Mouse (Mus musculus) brain, embryonic 14.5 days (tissue): ENCODE data around the gene Acr.

Experiments used
- CTCF ChIP-seq: fragments of 200-500 bp; IDR thresholded peaks from 2 replicates; pipeline ENCODE4 v1.5.1; 2012; ENCODE audit warnings: inconsistent platforms, mild to moderate bottlenecking, moderate library complexity, borderline replicate concordance; ENCODE audit not compliant: insufficient read depth, insufficient read length; ENCODE audit errors: extremely low read depth
- POLR2A ChIP-seq: fragments of 200-500 bp; IDR thresholded peaks from 2 replicates; pipeline ENCODE4 v1.6.1; 2012; ENCODE audit warnings: mild to moderate bottlenecking, inconsistent platforms, borderline replicate concordance; ENCODE audit not compliant: poor library complexity, insufficient read depth, insufficient read length, severe bottlenecking; ENCODE audit errors: extremely low read depth

- peak; percentile 29; the same call in 1 of the 2 replicates for TF ChIP-seq CTCF
- TF ChIP-seq POLR2A = no peak
These were observed 20.1 kb upstream of the Acr start for GRCm38 (mm10) chr15:89547824-89548601.
